Mouse (Mus musculus) CH12.LX (cell line): Measurements from ENCODE around the gene Tceal5.

ENCODE experiments used
- CTCF ChIP-seq, 2 experiments: IDR thresholded peaks in 1 of 2; conservative IDR thresholded peaks in 1 of 2; 2 replicates each; pipeline ENCODE4 v1.5.1; 2011 to 2012; ENCODE audit warnings: low read depth in 2 of 2, low read length in 2 of 2, improper control_type of control experiment in 1 of 2, inconsistent platforms in 1 of 2, mild to moderate bottlenecking in 1 of 2, moderate library complexity in 1 of 2
- ELF1 ChIP-seq: IDR thresholded peaks from 2 replicates; pipeline ENCODE4 v1.6.1; 2014; ENCODE audit warnings: low read depth, mild to moderate bottlenecking, inconsistent platforms, low read length, improper control_type of control experiment
- HCFC1 ChIP-seq: IDR thresholded peaks from 2 replicates; pipeline ENCODE4 v1.6.1; 2012; ENCODE audit warnings: low read depth, mild to moderate bottlenecking, inconsistent platforms, low read length, improper control_type of control experiment
- JUN ChIP-seq: IDR thresholded peaks from 2 replicates; pipeline ENCODE4 v1.6.1; 2011; ENCODE audit warnings: low read depth, mild to moderate bottlenecking, low read length, improper control_type of control experiment, moderate library complexity; ENCODE audit not compliant: insufficient read depth
- KAT2A ChIP-seq: IDR thresholded peaks from 2 replicates; pipeline ENCODE4 v1.6.1; 2012; ENCODE audit warnings: low read length, improper control_type of control experiment, inconsistent platforms; ENCODE audit not compliant: insufficient replicate concordance
- MAX ChIP-seq: IDR thresholded peaks from 2 replicates; pipeline ENCODE4 v1.6.1; 2011; ENCODE audit warnings: low read length, improper control_type of control experiment
- MYC ChIP-seq: IDR thresholded peaks from 2 replicates; pipeline ENCODE4 v1.6.1; 2011; ENCODE audit warnings: low read depth, mild to moderate bottlenecking, improper control_type of control experiment, low read length
- POLR2A ChIP-seq: IDR thresholded peaks from 2 replicates; pipeline ENCODE4 v1.6.1; 2011; ENCODE audit warnings: low read depth, mild to moderate bottlenecking, improper control_type of control experiment, low read length
- TCF12 ChIP-seq: IDR thresholded peaks from 2 replicates; pipeline ENCODE4 v1.6.1; 2014; ENCODE audit warnings: low read depth, mild to moderate bottlenecking, inconsistent platforms, low read length, improper control_type of control experiment
- ZKSCAN1 ChIP-seq: IDR thresholded peaks from 2 replicates; pipeline ENCODE4 v1.6.1; 2012; ENCODE audit warnings: low read depth, inconsistent platforms, low read length, improper control_type of control experiment, borderline replicate concordance
- ZNF384 ChIP-seq: IDR thresholded peaks from 2 replicates; pipeline ENCODE4 v1.6.1; 2012; ENCODE audit warnings: low read depth, low read length, improper control_type of control experiment, inconsistent platforms

- TF ChIP-seq MYC (no peak), CTCF (conservative IDR thresholded peaks at IDR 0.05 in 1 of 2, IDR thresholded peaks at IDR 0.05 in 1 of 2; ENCODE audit: low read depth in 2 of 2, low read length in 2 of 2) (no peak), TCF12 (no peak), ZNF384 (no peak), POLR2A (no peak), MAX (no peak), HCFC1 (no peak), KAT2A (no peak), JUN (no peak), ELF1 (no peak), ZKSCAN1 (no peak)
Measured at GRCm38 (mm10) chrX:136203664-136204066, at the start of gene Tceal5.
